Mouse (Mus musculus) bone marrow macrophage, adult 2 months (primary cell): ENCODE measurements around the gene Gm9774.

Experiments
- CTCF ChIP-seq: IDR thresholded peaks from 2 replicates; pipeline ENCODE4 v1.5.1; 2012; ENCODE audit warnings: low read depth, mild to moderate bottlenecking, low read length, moderate library complexity
- POLR2A ChIP-seq: IDR thresholded peaks from 2 replicates; pipeline ENCODE4 v1.6.1; 2012; ENCODE audit warnings: mild to moderate bottlenecking, low read depth, low read length, borderline replicate concordance

DNA sequence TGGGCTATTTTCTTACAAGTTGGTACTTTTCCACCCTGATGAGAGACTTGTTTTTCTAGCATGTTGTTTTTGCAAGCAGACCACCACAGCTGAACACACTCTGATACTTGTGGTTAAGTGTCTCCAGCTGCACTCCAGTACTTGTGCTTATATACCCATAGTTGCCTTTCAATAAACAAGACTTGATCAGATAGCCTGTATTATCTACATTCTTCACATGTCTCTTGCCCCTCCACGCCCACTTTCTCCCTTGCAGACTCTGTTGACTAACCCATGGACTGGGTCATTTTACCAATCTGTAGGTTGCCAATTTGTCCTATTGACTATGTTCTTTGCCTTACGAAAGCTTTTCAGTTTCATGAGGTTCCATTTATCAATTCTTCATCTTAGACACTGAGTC, 40.9 kb upstream of the Gm9774 start:
- TF ChIP-seq POLR2A: no peak
- TF ChIP-seq CTCF: no peak
